16 mouse cellular contexts compared by ENCODE assay signal in the genomic region with DNA sequence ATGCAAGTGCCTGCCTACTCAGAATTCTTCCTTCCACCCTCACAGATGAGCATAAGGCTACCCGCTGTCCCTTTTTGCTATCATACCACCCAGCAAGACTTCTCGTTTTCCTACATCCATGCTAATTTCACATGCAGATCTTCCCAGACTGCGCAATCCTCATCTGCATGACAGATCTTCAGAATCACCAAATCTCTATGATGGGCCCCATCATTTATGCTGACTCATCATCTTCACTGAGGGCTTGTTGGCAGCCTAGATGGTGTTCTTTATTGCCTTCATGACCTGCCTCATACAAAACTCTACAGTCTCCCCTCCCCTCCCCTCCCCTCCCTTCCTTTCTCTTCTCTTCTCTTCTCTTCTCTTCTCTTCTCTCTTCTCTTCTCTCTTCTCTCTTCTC.
"Had no signal": no experiment of that assay in that cellular context is flagged by ENCODE, and none has a peak within 500 bp of the region (broad histone marks: within the 10 kb centered on the region; RNA-seq: fewer than 3 reads in every experiment).

No protein-coding gene starts in this region.

- H3K36me3 ChIP-seq: neural tube, embryonic 12.5 days; neural tube, embryonic 13.5 days; neural tube, embryonic 15.5 days; stomach, embryonic 15.5 days had no signal

- H3K4me2 ChIP-seq: neural tube, embryonic 12.5 days; neural tube, embryonic 13.5 days; neural tube, embryonic 15.5 days; stomach, embryonic 15.5 days had no signal

- H3K4me1 ChIP-seq: neural tube, embryonic 12.5 days; neural tube, embryonic 13.5 days; neural tube, embryonic 15.5 days; stomach, embryonic 15.5 days had no signal

- H3K27me3 ChIP-seq: neural tube, embryonic 12.5 days; neural tube, embryonic 13.5 days; neural tube, embryonic 15.5 days; stomach, embryonic 15.5 days had no signal

- DNase-seq: retina, postnatal 1 day; right cerebral cortex, adult 18-20 months; right cerebral cortex, postnatal 14 days; right cerebral cortex, postnatal 25 days; right cerebral cortex, postnatal 4 days; spleen, adult 18-20 months; thymus, adult 18-20 months; thymus, adult 2 months; thymus, postnatal 14 days; thymus, postnatal 25 days; thymus, postnatal 36 days; thymus, postnatal 4 days had no signal

- H3K9ac ChIP-seq: neural tube, embryonic 12.5 days; neural tube, embryonic 13.5 days; neural tube, embryonic 15.5 days; stomach, embryonic 15.5 days had no signal

- H3K27ac ChIP-seq: neural tube, embryonic 12.5 days; neural tube, embryonic 13.5 days; neural tube, embryonic 15.5 days; stomach, embryonic 15.5 days had no signal

- H3K4me3 ChIP-seq: neural tube, embryonic 12.5 days; neural tube, embryonic 13.5 days; neural tube, embryonic 15.5 days; stomach, embryonic 15.5 days had no signal

- H3K9me3 ChIP-seq: neural tube, embryonic 12.5 days; neural tube, embryonic 13.5 days; neural tube, embryonic 15.5 days; stomach, embryonic 15.5 days had no signal
